Comparison of ENCODE assay signal across 18 mouse cellular contexts in the genomic region with DNA sequence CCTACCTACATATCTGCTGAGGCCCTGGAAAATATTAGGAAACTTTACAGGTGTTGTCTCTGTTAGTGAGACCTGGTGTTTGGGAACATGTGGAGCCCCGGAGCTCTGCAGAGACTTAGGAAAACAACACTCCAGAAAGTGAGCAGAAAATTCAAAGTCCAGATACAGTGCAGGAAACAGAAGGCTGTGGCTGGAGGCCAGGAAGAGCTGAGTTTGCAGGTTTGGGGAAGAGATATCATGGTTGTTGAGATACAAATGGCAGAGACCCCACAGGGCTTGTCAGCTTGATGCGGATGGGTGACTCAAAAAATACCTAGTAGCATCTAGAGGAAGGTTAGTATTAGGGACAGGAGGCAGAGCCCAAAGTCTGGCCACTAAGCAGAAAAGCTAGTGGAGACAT. TPM values are rescaled to one million over a fixed set of nuclear protein-coding genes. Genes with fewer than 3 reads are reported as not detected.
A peak's percentile ranks its signal among the peaks of the same experiment; 100 is the strongest.
DNase-seq lines count a peak whose midpoint lies in the region; ATAC-seq lines count a peak whose summit lies in the region.
"Had no signal": no experiment of that assay in that cellular context is flagged by ENCODE, and none has a peak within 500 bp of the region (broad histone marks: within the 10 kb centered on the region; RNA-seq: fewer than 3 reads in every experiment).

No protein-coding gene starts in this region.

- no peak overlapping the region for H3K4me3 ChIP-seq in kidney, embryonic 14.5 days (ENCODE audit: low read length)
- H3K4me3 ChIP-seq in megakaryocyte, embryonic 14.5 days (replicated peaks) = peak overlapping the region; percentile 33
- H3K4me3 ChIP-seq: embryonic facial prominence, embryonic 10.5 days; forebrain, embryonic 13.5 days; heart, embryonic 12.5 days; hindbrain, embryonic 10.5 days had no signal

- no peak overlapping the region for H3K27ac ChIP-seq in kidney, embryonic 14.5 days (ENCODE audit: low read depth, low read length)
- H3K27ac ChIP-seq: embryonic facial prominence, embryonic 10.5 days; forebrain, embryonic 13.5 days; hindbrain, embryonic 10.5 days had no signal

- 83% methylated on average over 2 of the region's 2 CpGs for WGBS in kidney, embryonic 14.5 days

- no peak for ATAC-seq in kidney, embryonic 14.5 days (ENCODE audit: low FRiP score, low TSS enrichment)
- ATAC-seq in megakaryocyte, adult 5-6 weeks (ENCODE audit: poor library complexity, severe bottlenecking) = no peak
- ATAC-seq: forebrain, embryonic 13.5 days; forebrain, postnatal 0 days had no signal

- H3K9me3 ChIP-seq in kidney, embryonic 14.5 days (ENCODE audit: control insufficient read depth, low read length) = no peaks in the 10 kb centered on the region
- no peaks in the 10 kb centered on the region for H3K9me3 ChIP-seq in megakaryocyte, embryonic 14.5 days
- H3K9me3 ChIP-seq: embryonic facial prominence, embryonic 10.5 days; forebrain, embryonic 13.5 days; heart, embryonic 12.5 days; hindbrain, embryonic 10.5 days had no signal

- peaks cover 6% of the 10 kb centered on the region; the same call in 1 of the 2 replicates for H3K36me3 ChIP-seq in kidney, embryonic 14.5 days (ENCODE audit: control insufficient read depth, insufficient read depth, low read length)
- peaks cover 5% of the 10 kb centered on the region for H3K36me3 ChIP-seq in megakaryocyte, embryonic 14.5 days (replicated peaks; ENCODE audit: low read length)

- no peak overlapping the region for H3K9ac ChIP-seq in kidney, embryonic 14.5 days (ENCODE audit: low read depth, low read length)
- H3K9ac ChIP-seq: forebrain, embryonic 13.5 days; forebrain, postnatal 0 days; heart, embryonic 12.5 days had no signal

- DNase-seq in kidney, adult 18-20 months = peak; percentile 37
- peak; percentile 38 for DNase-seq in MEL-GATA-1-ER (ENCODE audit: extremely low read depth, low read depth)
- no peak for DNase-seq in MN1 (ENCODE audit: low spot score)
- DNase-seq in gastrocnemius, postnatal 10 days = no peak
- DNase-seq: adrenal gland, adult 8-10 months; adrenal gland, postnatal 36 days; cerebellum, adult 2 months; cerebellum, postnatal 10 days; forebrain, postnatal 0 days; gastrocnemius, postnatal 25 days had no signal

- H3K27me3 ChIP-seq in kidney, embryonic 14.5 days (ENCODE audit: control insufficient read depth, insufficient read depth, low read length) = no peaks in the 10 kb centered on the region
- no peaks in the 10 kb centered on the region for H3K27me3 ChIP-seq in megakaryocyte, embryonic 14.5 days (replicated peaks)
- H3K27me3 ChIP-seq: forebrain, embryonic 13.5 days; heart, embryonic 12.5 days had no signal

- H3K4me2 ChIP-seq in kidney, embryonic 14.5 days (replicated peaks; ENCODE audit: low read depth, low read length) = no peak overlapping the region
- H3K4me2 ChIP-seq: forebrain, embryonic 13.5 days; heart, embryonic 12.5 days had no signal

- H3K4me1 ChIP-seq in kidney, embryonic 14.5 days (ENCODE audit: control insufficient read depth, insufficient read depth, low read length) = peaks cover 12% of the 10 kb centered on the region
- H3K4me1 ChIP-seq in megakaryocyte, embryonic 14.5 days = peaks cover 79% of the 10 kb centered on the region

RNA-seq across cellular contexts. Expression of a gene that starts 2.5 kb away (rescaled TPM):
- polyA plus RNA-seq in kidney, embryonic 14.5 days (2014; fragmentation: Nextera tagmentation; extraction: Ambion mirVana) = 241 and 398 TPM in 2 replicates
- 321 and 333 TPM in 2 replicates for polyA plus RNA-seq in megakaryocyte, embryonic 14.5 days (2012; ENCODE audit: insufficient read depth, low replicate concordance)
- total RNA-seq in megakaryocyte, adult 5-6 weeks (2015) = 103 and 120 TPM in 2 replicates
- total RNA-seq in megakaryocyte, adult 5-6 weeks (2017) = 103 and 127 TPM in 2 replicates
- total RNA-seq in gastrocnemius, postnatal 10 days (2021) = 100 to 1,000 TPM; 206 to 216 TPM

RNA-seq across cellular contexts. Expression of a gene that starts 58.0 kb away (rescaled TPM):
- polyA plus RNA-seq in kidney, embryonic 14.5 days (2014; fragmentation: Nextera tagmentation; extraction: Ambion mirVana) = 97.9 and 133 TPM in 2 replicates
- polyA plus RNA-seq in megakaryocyte, embryonic 14.5 days (2012; ENCODE audit: insufficient read depth, low replicate concordance) = 43.7 and 134 TPM in 2 replicates
- 43.3 and 45.9 TPM in 2 replicates for total RNA-seq in megakaryocyte, adult 5-6 weeks (2015)
- total RNA-seq in megakaryocyte, adult 5-6 weeks (2017) = 239 and 253 TPM in 2 replicates
- 10 to 100 TPM; 75.7 to 77.0 TPM for total RNA-seq in gastrocnemius, postnatal 10 days (2021)

RNA-seq across cellular contexts. Expression of a gene that starts 59.0 kb away (rescaled TPM):
- 3.9 and 4.2 TPM in 2 replicates for polyA plus RNA-seq in kidney, embryonic 14.5 days (2014; fragmentation: Nextera tagmentation; extraction: Ambion mirVana)
- polyA plus RNA-seq in megakaryocyte, embryonic 14.5 days (2012; ENCODE audit: insufficient read depth, low replicate concordance) = not detected in 2 replicates
- total RNA-seq in megakaryocyte, adult 5-6 weeks (2015) = 0.69 and 0.73 TPM in 2 replicates
- not detected in 2 replicates for total RNA-seq in megakaryocyte, adult 5-6 weeks (2017)
- total RNA-seq in gastrocnemius, postnatal 10 days (2021) = 10 to 100 TPM; 10.7 to 19.1 TPM
- total RNA-seq: granulocyte monocyte progenitor cell, adult 5-6 weeks had no signal

Comparison
In these comparisons a context has a peak if more than half of its experiments do, and no peak if none do; other contexts are left out.
1. DNase-seq: peak in kidney, adult 18-20 months (single experiment) and MEL-GATA-1-ER (single experiment); none in MN1 (single experiment) and gastrocnemius, postnatal 10 days (single experiment).
2. RNA of a gene that starts 59.0 kb away (total RNA-seq): 10.7 to 19.1 TPM in gastrocnemius, postnatal 10 days; 0.69 to 0.73 TPM in megakaryocyte, adult 5-6 weeks; every median in the first group is over 4 times any median in the second.